Mouse (Mus musculus) lung, adult 2 months (tissue): ENCODE measurements around the gene Fads6.

Experiments
- CTCF ChIP-seq: fragments of 200-500 bp; IDR thresholded peaks from 2 replicates; pipeline ENCODE4 v1.5.1; 2011; ENCODE audit warnings: mild to moderate bottlenecking, low read length, control low read depth; ENCODE audit not compliant: insufficient read depth
- POLR2A ChIP-seq: fragments of 200-500 bp; IDR thresholded peaks from 2 replicates; pipeline ENCODE4 v1.6.1; 2011; ENCODE audit warnings: low read depth, mild to moderate bottlenecking, control low read depth, low read length, borderline replicate concordance; ENCODE audit errors: extremely low read depth

DNA sequence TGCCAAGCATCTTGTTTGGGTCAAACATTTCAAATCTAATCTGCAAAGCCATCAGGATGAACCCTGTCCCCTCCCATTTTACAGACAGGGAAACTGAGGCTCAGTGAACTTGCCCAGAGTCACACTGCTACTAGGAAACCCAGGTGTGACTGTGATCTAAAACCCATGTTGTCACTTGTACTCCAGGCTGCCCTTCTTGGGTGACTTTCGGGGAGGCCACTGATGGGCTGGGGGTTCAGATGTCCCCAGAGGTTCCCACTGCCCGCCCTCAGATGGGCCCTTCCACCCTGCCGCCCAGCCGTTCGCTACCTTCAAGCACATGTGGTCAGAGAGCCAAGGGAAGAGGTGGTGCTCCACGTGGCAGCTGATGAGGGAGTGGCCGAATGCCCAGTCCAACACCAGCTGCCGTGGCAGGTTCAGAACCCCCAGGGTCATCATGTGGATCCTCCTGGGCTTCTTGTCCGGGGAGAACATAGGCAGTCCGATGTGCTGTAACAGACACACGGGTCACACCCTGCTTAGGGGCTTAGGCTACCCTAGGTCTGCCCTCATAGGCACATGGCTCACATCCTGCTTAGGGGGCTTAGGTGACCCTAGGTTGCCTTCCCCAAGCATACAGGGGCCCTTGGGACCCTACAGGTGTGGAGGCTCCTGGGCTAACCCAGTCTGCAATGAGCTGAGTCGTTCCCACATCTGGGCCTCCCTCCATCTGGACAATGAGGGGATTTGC lies 13.4 kb downstream of the Fads6 start:
- TF ChIP-seq POLR2A: no peak
- no peak for TF ChIP-seq CTCF
